Mouse (Mus musculus): ENCODE data around the gene Btbd35f13. TPM values are rescaled to one million over a fixed set of nuclear protein-coding genes. Genes with fewer than 3 reads are reported as not detected.
"Not testable (repeated sequence)": the region's sequence is repeated elsewhere in the genome, so short reads cannot be mapped to it uniquely, and the experiment has no call there.

The Btbd35f13 gene
- not detected for total RNA-seq (2021)

GRCm38 (mm10) chrX:33656872-33657271 is at the start of gene Btbd35f13:
TSS of gene Btbd35f13 (plus strand) at chrX:33657172.
- DNase-seq; intact Hi-C loops (cut with DNase I): not testable (repeated sequence)

GRCm38 (mm10) chrX:33702249-33702648 is 45.3 kb downstream of the Btbd35f13 start, which contains the start of gene Btbd35f14:
TSS of gene Btbd35f14 (minus strand) at chrX:33702349.
- intact Hi-C loops (cut with DNase I); DNase-seq: not testable (repeated sequence)

Other genes starting within 250 kb of the Btbd35f13 start
- not detected for gene Btbd35f15, start 79.9 kb upstream of the Btbd35f13 start, total RNA-seq (2021)
- gene Btbd35f14, start 45.2 kb downstream of the Btbd35f13 start, total RNA-seq (2021), result not detected